Mouse (Mus musculus) brown adipose tissue, adult 24 weeks (tissue): ENCODE measurements around the gene Hadhb. TPM values are rescaled to one million over a fixed set of nuclear protein-coding genes. Genes with fewer than 3 reads are reported as not detected.

Source experiments
- H3K27ac ChIP-seq: fragments of 200-500 bp; replicated peaks from 2 replicates; pipeline ENCODE4 v1.5.1; 2012; ENCODE audit warnings: low read depth, mild to moderate bottlenecking, low read length
- H3K4me1 ChIP-seq: fragments of 200-500 bp; 2 replicates; pipeline ENCODE4 v1.6.1; 2012; ENCODE audit warnings: low read length, mixed read lengths; ENCODE audit not compliant: control insufficient read depth, insufficient read depth, insufficient read length
- H3K4me3 ChIP-seq: fragments of 200-500 bp; 2 replicates; pipeline ENCODE4 v1.5.1; 2012; ENCODE audit warnings: low read depth, mild to moderate bottlenecking, low read length, moderate library complexity; ENCODE audit not compliant: insufficient read depth
- polyA plus RNA-seq: library from polyadenylated mRNA; stranded (reverse); fragments of >200 nt; gene quantifications from 2 replicates; pipeline ENCODE4 v1.2.4, GENCODE M21; 2012; ENCODE audit not compliant: missing spikeins, insufficient read depth, insufficient read length

Hadhb gene
- polyA plus RNA-seq, 1 experiment, result 4,386 TPM

GRCm38 (mm10) chr5:30222681-30223080 is 67.6 kb downstream of the Hadhb start:
- Histone ChIP-seq H3K4me3 (no peak overlapping the region), H3K27ac (no peak overlapping the region), H3K4me1 (no peaks in the 10 kb centered on the region)

GRCm38 (mm10) chr5:30230901-30231300 is 75.9 kb downstream of the Hadhb start:
- H3K4me1 ChIP-seq, result 0 out of 2 replicates have a peak, but pooled peaks cover 4% of the 10 kb centered on the region
- no peak overlapping the region for H3K4me3 ChIP-seq
- H3K27ac ChIP-seq, result no peak overlapping the region

GRCm38 (mm10) chr5:30231891-30232270 is 76.8 kb downstream of the Hadhb start:
- Histone ChIP-seq H3K27ac (no peak overlapping the region), H3K4me1 (0 out of 2 replicates have a peak, but pooled peaks cover 4% of the 10 kb centered on the region), H3K4me3 (peak overlapping the region; percentile 84)

GRCm38 (mm10) chr5:30232271-30232971 is 77.4 kb downstream of the Hadhb start, which contains the start of gene Selenoi:
TSS of gene Selenoi (plus strand) at chr5:30232581.
- H3K4me3 ChIP-seq, result peak within 1 kb of the TSS; percentile 84
- 0 out of 2 replicates have a peak, but pooled peaks cover 4% of the 10 kb centered on the region for H3K4me1 ChIP-seq
- peak within 1 kb of the TSS; percentile 15; the same call in 1 of the 2 replicates for H3K27ac ChIP-seq

- Histone ChIP-seq H3K27ac (no peak overlapping the region), H3K4me1 (0 out of 2 replicates have a peak, but pooled peaks cover 4% of the 10 kb centered on the region), H3K4me3 (peak overlapping the region; percentile 82)
These were observed 78.0 kb downstream of the Hadhb start for GRCm38 (mm10) chr5:30233042-30233441.

GRCm38 (mm10) chr5:30233979-30234378 is 78.9 kb downstream of the Hadhb start:
- Histone ChIP-seq H3K27ac (no peak overlapping the region), H3K4me3 (0 out of 2 replicates have a peak overlapping the region, but pooled peaks have one; percentile 8)

More at GRCm38 (mm10) chr5:30233979-30234378, 78.9 kb downstream of the Hadhb start:
- H3K4me1 ChIP-seq, result 0 out of 2 replicates have a peak, but pooled peaks cover 4% of the 10 kb centered on the region

Other genes with a start within 250 kb of the Hadhb start
- gene Il6, start 142.1 kb upstream of the Hadhb start, polyA plus RNA-seq, result not detected in 2 replicates
- 5.2 and 8.3 TPM in 2 replicates for gene Tyms, start 81.6 kb upstream of the Hadhb start, polyA plus RNA-seq
- gene Garem2, start 50.1 kb upstream of the Hadhb start, polyA plus RNA-seq, result not detected in 2 replicates
- gene 3110082J24Rik, start 49.2 kb upstream of the Hadhb start, polyA plus RNA-seq, result not detected in 2 replicates
- 1,889 and 2,102 TPM in 2 replicates for gene Hadha, start 86 bp upstream of the Hadhb start, polyA plus RNA-seq
- not detected in 2 replicates for gene Adgrf3, start 50.5 kb downstream of the Hadhb start, polyA plus RNA-seq
- 10.4 and 12.5 TPM in 2 replicates for gene Selenoi, start 77.3 kb downstream of the Hadhb start, polyA plus RNA-seq
- not detected in 2 replicates for gene Drc1, start 126.1 kb downstream of the Hadhb start, polyA plus RNA-seq